Mouse (Mus musculus): ENCODE results near the gene Rab30. TPM values are rescaled to one million over a fixed set of nuclear protein-coding genes. Genes with fewer than 3 reads are reported as not detected.

The Rab30 gene
- total and polyA plus RNA-seq, 3 experiments = 39.1 to 105 (median 66.2) TPM

DNA sequence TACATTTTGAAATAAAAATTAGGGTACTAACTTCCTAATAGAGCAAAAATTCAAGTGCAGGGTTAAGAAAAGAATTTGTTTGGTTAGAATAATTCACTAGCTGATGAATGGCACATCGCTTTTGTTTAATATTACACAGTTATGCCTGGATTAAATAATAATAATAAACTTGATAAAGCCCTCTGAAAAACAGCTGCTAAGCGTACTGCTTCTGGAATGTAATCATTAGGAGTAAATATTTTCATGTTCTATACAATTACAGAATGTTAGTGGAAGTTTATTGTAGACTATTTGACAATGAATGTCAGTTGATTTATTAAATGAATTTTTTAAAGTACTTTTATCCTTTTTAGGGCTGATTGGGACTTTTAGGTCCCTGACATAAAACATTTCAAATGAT is 100.9 kb downstream of the Rab30 start:
- H3K36me3 ChIP-seq (replicated peaks in 1 of 2; ENCODE audit: control insufficient read depth in 1 of 2, insufficient read depth in 1 of 2, low read length in 1 of 2) = peaks cover 2 to 13% of the 10 kb centered on the region in 2 experiments
- no peaks in the 10 kb centered on the region for H3K27me3 ChIP-seq (replicated peaks)
- peaks cover under 1 to 4% of the 10 kb centered on the region in 2 experiments; a peak in 1 of 4 replicates for H3K4me1 ChIP-seq (ENCODE audit: control insufficient read depth in 1 of 2, insufficient read depth in 2 of 2)
- TF ChIP-seq BHLHE40 (IDR thresholded peaks at IDR 0.05; ENCODE audit: low read depth, low read length) = no peak
- no peak for TF ChIP-seq ZMIZ1 (IDR thresholded peaks at IDR 0.05; ENCODE audit: low read depth, low read length)
- TF ChIP-seq NELFE (IDR thresholded peaks at IDR 0.05; ENCODE audit: low read depth, low read length) = no peak
- no peak overlapping the region for H3K27ac ChIP-seq (ENCODE audit: insufficient read depth, low read depth)
- H3K4me3 ChIP-seq (replicated peaks in 1 of 3; ENCODE audit: low read depth in 2 of 3, low read length in 2 of 3, poor library complexity in 1 of 3) = no peak overlapping the region
- H3K4me2 ChIP-seq (ENCODE audit: insufficient read depth, low read depth, poor library complexity, severe bottlenecking) = no peak overlapping the region
- no peaks in the 10 kb centered on the region for H3K79me2 ChIP-seq (replicated peaks; ENCODE audit: control insufficient read depth, extremely low read depth, insufficient read depth, poor library complexity, severe bottlenecking)
- no peak overlapping the region for H3K9ac ChIP-seq (ENCODE audit: insufficient read depth, low read depth)
- no peaks in the 10 kb centered on the region for H3K9me3 ChIP-seq (replicated peaks; ENCODE audit: low read length)
- in situ Hi-C loops (cut with MboI; ENCODE audit: low pct_ligation_motif_present, low pct_unique_long_range_greater_than_20kb, low sequenced_read_pairs) = no loop called here
- dilution Hi-C loops (cut with MboI; ENCODE audit: extremely low pct_ligation_motif_present, extremely low pct_unique_long_range_greater_than_20kb, low sequenced_read_pairs) = no loop called here
- no peak for DNase-seq (ENCODE audit: extremely low read depth)

GRCm38 (mm10) chr7:92848246-92848645 is 106.8 kb downstream of the Rab30 start:
- dilution Hi-C loops (cut with MboI; ENCODE audit: extremely low pct_ligation_motif_present, extremely low pct_unique_long_range_greater_than_20kb, low sequenced_read_pairs) (no loop called here), in situ Hi-C loops (cut with MboI; ENCODE audit: low pct_ligation_motif_present, low pct_unique_long_range_greater_than_20kb, low sequenced_read_pairs) (no loop called here)
- TF ChIP-seq BHLHE40 (IDR thresholded peaks at IDR 0.05; ENCODE audit: low read depth, low read length) = no peak
- TF ChIP-seq ELF1 (IDR thresholded peaks at IDR 0.05; ENCODE audit: low read depth, low read length) = no peak
- no peak for TF ChIP-seq ZMIZ1 (IDR thresholded peaks at IDR 0.05; ENCODE audit: low read depth, low read length)
- H3K27ac ChIP-seq (ENCODE audit: insufficient read depth, low read depth) = no peak overlapping the region
- no peak for DNase-seq (ENCODE audit: extremely low read depth)
- H3K9me3 ChIP-seq (replicated peaks; ENCODE audit: low read length) = no peaks in the 10 kb centered on the region
- H3K27me3 ChIP-seq (replicated peaks) = no peaks in the 10 kb centered on the region
- no peak overlapping the region for H3K4me3 ChIP-seq (replicated peaks in 1 of 3; ENCODE audit: low read depth in 2 of 3, low read length in 2 of 3, poor library complexity in 1 of 3)
- H3K36me3 ChIP-seq (replicated peaks in 1 of 2; ENCODE audit: control insufficient read depth in 1 of 2, insufficient read depth in 1 of 2, low read length in 1 of 2) = no peaks in the 10 kb centered on the region
- H3K4me1 ChIP-seq (ENCODE audit: control insufficient read depth in 1 of 2, insufficient read depth in 2 of 2) = no peaks in the 10 kb centered on the region
- no peak overlapping the region for H3K9ac ChIP-seq (ENCODE audit: insufficient read depth, low read depth)
- no peak overlapping the region for H3K4me2 ChIP-seq (ENCODE audit: insufficient read depth, low read depth, poor library complexity, severe bottlenecking)
- no peaks in the 10 kb centered on the region for H3K79me2 ChIP-seq (replicated peaks; ENCODE audit: control insufficient read depth, extremely low read depth, insufficient read depth, poor library complexity, severe bottlenecking)

DNA sequence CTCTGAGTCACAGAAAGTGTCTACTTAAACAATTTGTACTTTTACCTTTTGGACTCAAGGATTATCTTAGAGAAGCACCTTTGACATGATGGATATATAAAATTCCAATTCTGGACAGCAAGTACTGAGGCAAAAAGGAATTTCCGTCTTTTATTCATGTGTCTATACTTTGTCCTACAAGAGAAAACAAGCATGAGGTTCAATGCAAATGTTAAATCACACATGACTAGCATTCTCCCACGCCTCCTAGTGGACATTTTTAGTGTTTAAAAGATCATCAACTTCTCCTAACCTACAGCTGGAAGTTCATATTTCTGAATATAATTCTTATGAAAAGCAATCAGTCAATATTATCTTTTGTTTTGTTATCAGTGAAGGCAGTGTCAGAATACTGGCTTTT is 125.1 kb downstream of the Rab30 start:
- Histone ChIP-seq H3K9ac (ENCODE audit: insufficient read depth, low read depth) (no peak overlapping the region), H3K4me2 (ENCODE audit: insufficient read depth, low read depth, poor library complexity, severe bottlenecking) (no peak overlapping the region), H3K36me3 (replicated peaks in 1 of 2; ENCODE audit: control insufficient read depth in 1 of 2, insufficient read depth in 1 of 2, low read length in 1 of 2) (peaks cover 15 to 63% of the 10 kb centered on the region in 2 experiments), H3K4me1 (ENCODE audit: control insufficient read depth in 1 of 2, insufficient read depth in 2 of 2) (peaks cover 0 to 13% of the 10 kb centered on the region in 2 experiments; a peak in 1 of 4 replicates), H3K79me2 (replicated peaks; ENCODE audit: control insufficient read depth, extremely low read depth, insufficient read depth, poor library complexity, severe bottlenecking) (peaks cover 5% of the 10 kb centered on the region; the same call in 1 of the 2 replicates), H3K27ac (ENCODE audit: insufficient read depth, low read depth) (no peak overlapping the region), H3K27me3 (replicated peaks) (no peaks in the 10 kb centered on the region), H3K9me3 (replicated peaks; ENCODE audit: low read length) (no peaks in the 10 kb centered on the region), H3K4me3 (replicated peaks in 1 of 3; ENCODE audit: low read depth in 2 of 3, low read length in 2 of 3, poor library complexity in 1 of 3) (no peak overlapping the region)
- in situ Hi-C loops (cut with MboI; ENCODE audit: low pct_ligation_motif_present, low pct_unique_long_range_greater_than_20kb, low sequenced_read_pairs) (loop anchor here (5.0 kb wide), 1 partner anchor 229 kb away; the partner anchor contains the start of gene Ankrd42), dilution Hi-C loops (cut with MboI; ENCODE audit: extremely low pct_ligation_motif_present, extremely low pct_unique_long_range_greater_than_20kb, low sequenced_read_pairs) (no loop called here)
- peak; percentile 71 for DNase-seq (ENCODE audit: extremely low read depth)
- peak; percentile 77; the same call in 1 of the 2 replicates for TF ChIP-seq MYC (IDR thresholded peaks at IDR 0.05; ENCODE audit: low read depth, low read length)
- TF ChIP-seq CTCF (conservative IDR thresholded peaks at IDR 0.05 in 1 of 2, IDR thresholded peaks at IDR 0.05 in 1 of 2; ENCODE audit: low read depth in 2 of 2, low read length in 2 of 2) = peak; percentile 39 to 81; a peak in 3 of 4 replicates
- 0 out of 2 replicates have a peak, but pooled peaks have one; percentile 26 for TF ChIP-seq ZC3H11A (IDR thresholded peaks at IDR 0.05; ENCODE audit: low read depth, low read length)
- TF ChIP-seq RAD21 (IDR thresholded peaks at IDR 0.05; ENCODE audit: low read depth, low read length) = peak; percentile 77
- TF ChIP-seq ZMIZ1 (IDR thresholded peaks at IDR 0.05; ENCODE audit: low read depth, low read length) = no peak
- TF ChIP-seq ELF1 (IDR thresholded peaks at IDR 0.05; ENCODE audit: low read depth, low read length) = no peak
- peak; percentile 82 for TF ChIP-seq SMC3 (IDR thresholded peaks at IDR 0.05; ENCODE audit: low read depth, low read length)
- peak; percentile 54; the same call in 1 of the 2 replicates for TF ChIP-seq MAX (IDR thresholded peaks at IDR 0.05; ENCODE audit: low read length)
- no peak for TF ChIP-seq MAZ (IDR thresholded peaks at IDR 0.05; ENCODE audit: low read depth, low read length)
